Mouse (Mus musculus): ENCODE data around the gene Nckap5l.
A peak's percentile ranks its signal among the peaks of the same experiment; 100 is the strongest.
"Not testable (repeated sequence)": the region's sequence is repeated elsewhere in the genome, so short reads cannot be mapped to it uniquely, and the experiment has no call there.

The Nckap5l gene

DNA sequence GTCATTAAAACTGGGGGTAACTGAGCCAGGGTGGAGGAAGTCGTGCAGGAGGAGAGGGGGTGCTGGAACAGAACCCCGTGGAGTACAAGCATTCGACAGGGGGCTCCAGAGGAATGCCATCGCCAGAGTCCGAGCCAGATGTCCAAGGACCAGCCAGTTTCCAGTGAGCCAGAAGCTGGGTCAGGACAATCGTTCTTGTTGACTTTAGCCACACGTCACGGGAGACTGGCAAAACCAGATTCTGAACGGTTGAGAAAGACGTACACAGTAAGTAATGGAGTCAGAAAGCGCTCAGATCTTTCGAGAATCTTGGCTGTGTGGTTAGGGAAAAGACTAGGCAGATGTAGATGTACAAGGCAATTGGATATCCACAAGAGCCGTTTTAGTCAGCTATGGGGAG lies 5.6 kb upstream of the Nckap5l start:
- no peak for DNase-seq

DNA sequence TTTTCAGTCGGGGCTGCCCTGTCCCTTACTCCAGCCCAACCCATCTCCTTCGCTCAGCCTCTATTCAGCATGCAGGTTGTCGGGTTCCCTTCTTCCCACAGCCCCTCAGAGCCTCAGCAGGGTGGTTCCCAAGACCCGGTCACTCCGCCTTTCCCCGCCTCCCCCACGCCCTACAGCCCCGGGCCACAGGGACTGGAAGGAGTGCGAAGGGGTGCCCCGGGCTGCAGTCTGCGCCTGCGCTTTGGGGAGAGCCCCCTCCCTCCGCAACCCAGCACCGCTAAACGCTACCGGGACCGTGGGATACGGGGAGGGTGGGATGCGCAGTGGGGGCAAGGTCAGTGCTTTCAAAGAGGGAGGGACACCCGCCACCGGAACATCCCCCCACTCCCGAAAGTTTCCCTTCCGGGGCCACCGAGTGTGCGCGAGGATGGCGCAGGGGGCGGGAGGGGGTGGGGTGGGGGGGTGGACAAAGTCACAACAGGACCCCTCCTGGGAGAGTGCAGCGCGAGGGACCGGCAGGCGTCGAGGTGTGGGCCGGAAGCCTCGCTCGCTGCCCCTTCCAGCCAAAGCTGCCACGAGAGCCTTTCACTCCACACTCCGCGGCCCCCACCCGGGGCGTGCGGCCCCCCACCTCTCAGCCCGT lies 464 bp downstream of the Nckap5l start:
- peak; percentile 81 for DNase-seq

DNA sequence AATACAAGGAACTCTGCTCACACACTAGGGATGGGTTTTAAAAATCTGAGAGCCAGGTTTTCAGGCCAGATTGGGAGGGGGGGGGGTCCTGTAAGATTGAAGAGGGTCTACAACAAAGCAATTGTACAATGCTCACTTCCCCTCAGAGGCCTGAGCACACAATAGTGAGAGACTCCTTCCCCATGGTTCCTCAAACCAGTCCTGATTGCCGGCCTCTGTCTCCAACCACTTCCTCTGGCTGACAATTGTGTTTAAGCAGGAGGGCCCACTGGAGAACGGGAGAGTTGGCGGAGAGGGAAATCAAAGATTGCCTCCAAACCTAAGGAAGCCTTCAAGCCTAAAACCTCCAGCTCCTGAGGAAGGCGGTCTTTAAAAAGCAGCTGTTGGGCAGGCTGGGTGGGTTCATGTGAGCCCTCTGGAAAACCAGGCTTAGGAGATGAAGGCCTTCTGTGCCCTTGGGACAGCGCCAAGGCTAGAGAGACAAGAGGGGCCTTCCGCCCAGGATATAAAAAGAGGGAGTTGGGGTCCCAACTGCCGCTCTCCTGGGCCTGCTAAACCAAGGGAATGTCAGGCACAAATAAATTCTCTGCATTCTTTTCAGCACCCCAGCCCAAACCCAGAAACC lies 1.1 kb downstream of the Nckap5l start:
- no peak for DNase-seq

DNA sequence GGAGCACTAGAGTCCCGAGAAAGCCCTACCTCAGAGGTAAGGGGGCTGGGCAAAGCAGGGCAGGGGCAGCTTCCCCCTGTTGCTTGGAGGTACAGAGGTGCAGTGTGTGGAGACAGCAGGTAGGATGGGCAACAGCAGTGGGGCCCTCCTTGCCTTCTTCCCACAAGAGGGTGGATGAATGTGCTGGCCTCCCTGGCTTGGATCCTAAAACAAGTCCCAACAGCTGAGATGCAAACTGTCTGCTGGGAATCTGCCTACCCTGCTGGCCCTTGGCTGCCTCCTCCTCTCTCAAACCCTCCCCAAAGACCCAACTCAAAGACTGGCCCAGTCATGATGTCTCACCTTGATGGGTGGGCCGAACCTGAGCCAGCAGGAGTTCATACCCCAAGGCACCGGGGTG lies 2.1 kb downstream of the Nckap5l start:
- no peak for DNase-seq

DNA sequence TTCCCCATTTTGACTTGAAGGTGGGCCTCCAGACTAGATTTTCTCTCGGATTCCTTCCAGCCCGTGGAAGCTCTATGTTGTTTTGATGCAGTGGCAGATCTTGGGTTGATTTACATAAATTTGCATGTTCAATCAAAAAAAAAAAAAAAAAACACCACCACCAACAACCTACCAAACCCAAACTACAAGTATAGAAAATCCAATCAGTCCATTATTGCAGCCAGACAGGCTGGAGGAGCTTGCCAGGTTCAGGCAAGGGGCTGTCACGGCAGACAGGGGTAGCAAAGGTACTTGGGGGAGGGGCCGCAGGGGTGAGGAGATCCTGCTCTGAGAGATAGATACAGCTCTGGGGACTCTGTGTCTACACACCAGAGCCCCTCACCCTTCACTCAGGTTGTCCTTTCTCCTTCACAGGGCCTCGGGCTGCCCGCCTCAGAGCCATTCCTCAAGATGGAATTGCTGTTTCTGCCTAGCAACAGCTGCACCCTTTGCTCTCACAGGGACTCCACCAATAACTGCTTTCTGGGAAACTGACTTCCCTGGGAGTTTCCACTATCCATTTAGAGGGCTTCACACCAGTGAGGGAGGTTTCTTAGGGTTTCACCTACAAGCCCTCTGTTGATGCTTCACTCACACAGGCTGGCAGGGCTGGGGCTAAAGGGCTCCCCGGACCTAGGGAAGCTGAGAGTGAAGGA lies 2.8 kb downstream of the Nckap5l start:
- no peak for DNase-seq

DNA sequence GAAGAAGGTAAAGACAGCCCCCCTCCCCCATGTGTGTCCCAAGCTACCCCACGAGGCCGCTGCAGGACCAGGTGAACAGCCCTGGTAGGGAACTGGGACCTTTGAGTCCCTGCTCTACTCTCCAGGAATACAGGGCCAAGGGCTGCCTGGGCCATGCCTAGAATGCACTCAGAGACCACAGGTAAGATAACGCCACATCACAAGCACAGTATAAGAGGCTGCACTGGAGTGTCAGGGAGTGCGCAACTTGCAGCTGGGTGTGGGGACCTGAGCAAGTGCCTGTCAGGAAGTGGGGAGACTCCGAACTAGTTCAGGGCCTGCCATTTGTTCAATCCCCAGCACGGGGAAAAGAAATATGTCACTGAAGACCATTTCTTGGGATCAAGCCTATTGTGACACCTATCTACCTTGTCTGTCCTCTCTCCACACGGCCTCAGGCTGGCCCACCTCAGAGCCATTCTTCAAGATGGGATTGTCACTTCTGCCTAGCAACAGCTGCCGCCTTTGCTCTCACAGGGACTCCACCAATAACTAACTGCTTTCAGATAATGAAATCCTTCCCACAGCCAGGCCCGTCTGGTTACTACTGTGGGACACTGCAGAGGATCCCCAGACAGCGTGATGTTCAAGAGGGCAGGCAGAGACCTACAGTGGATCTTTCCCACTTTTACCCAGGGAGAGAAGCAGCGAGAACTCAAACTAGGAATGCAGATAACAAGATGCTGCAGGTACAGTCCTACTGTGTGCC lies 4.2 kb downstream of the Nckap5l start:
- no peak for DNase-seq

DNA sequence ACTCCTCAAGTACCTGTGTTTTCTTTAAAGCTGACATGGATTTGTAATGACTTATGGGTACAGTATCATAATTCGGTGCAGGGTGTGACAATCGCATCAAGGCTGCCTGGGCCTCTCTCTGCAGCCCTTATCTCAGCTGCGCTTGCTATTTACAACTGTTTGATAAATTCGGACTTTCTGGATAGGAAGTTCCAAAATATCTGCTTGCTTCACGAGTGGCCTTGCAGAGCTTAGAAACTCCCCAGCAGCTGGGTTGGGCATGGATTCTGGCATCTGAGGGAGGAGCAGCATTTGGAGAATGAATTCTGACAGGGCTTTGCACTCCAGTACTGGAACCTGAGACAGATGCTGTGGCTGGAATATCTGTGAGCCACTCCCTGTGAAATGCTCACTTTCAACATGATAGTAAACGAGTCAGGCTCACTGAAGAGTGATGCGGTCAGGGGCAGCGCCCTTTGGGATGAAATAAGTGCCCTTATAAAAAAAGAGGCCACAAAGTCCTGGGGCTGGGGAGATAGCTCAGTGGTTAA lies 7.7 kb downstream of the Nckap5l start:
- DNase-seq: no peak

DNA sequence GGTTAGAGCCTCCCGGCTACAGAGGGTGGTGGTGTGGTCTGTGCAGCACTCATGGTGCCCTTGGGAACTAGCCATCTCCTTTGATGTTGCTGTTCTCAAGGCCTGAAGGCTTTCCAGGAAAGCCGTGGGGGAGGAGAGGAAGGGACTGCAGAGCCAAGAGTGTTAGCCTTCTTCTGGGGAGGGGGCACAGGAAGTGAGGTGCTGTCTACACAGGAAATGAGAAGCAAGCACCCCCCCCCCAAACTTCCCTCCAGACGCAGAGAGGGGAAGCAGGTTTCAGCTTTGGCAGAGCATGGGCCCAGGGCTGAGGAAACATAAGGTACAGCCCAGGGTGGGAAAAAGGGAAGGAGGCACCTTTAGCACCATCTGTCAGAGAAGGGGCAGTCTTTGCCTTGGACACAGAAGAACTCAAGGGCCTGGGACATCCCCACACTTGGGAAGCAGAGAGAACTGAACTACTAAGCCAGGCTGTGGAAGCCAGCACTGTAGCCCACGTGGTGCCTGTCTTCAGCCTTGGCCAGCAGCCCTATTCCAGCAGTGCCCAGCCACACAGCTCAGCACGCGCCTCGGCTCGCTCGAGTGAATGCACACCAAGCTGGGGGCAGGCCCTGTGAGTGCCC lies 8.3 kb downstream of the Nckap5l start:
- DNase-seq: no peak

DNA sequence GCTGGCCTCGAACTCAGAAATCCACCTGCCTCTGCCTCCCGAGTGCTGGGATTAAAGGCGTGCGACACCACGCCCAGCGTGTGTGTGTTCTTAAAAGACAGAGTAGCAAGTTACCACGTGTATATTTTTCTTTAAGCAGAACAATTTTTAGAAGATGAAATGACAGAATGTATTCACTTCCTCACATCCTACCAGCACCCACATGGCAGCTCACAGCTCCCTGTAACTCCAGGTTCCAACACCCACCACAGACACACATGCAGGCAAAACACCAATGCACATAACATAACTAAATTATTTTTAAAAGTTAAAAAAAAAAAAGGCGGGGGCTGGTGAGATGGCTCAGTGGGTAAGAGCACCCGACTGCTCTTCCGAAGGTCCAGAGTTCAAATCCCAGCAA lies 11.4 kb downstream of the Nckap5l start:
- not testable (repeated sequence) for DNase-seq

DNA sequence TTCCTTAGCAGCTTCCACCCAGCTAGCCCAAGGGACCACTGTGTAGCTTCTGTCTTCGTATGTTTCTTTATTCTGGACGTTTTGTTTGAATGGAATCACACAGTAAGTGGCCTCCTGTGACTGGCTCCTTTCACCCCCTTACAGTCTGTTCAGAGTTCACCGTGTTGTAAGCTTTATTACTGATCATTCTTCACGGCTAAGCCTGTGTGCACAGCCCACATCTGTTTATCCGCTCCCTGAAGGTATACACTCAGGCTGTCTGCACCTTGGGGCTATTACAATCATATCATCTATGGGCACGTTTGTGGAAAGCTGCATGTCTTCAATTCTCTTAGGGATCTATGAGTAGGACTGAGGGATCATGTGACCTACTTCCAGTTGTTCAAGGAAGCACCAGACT lies 12.0 kb downstream of the Nckap5l start:
- DNase-seq: no peak

DNA sequence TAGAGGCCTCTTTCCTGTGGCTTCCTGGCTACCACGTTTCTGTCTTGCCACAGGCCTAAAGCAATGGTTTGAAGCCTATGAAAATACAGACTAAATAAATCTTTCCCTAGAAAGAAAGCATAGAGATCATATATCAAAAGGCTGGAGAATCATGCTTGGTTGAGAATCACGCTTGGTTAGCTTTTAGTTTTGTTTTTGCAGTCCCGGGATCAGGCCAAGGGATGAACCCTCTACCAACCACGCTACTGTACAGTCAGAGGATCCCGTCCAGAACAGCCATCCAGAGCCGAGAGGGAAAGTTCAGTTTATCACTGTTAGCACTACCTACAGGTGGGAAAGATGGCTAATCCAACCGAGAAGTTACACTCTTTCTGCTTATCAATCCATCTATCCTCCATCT lies 15.2 kb downstream of the Nckap5l start:
- DNase-seq: no peak

DNA sequence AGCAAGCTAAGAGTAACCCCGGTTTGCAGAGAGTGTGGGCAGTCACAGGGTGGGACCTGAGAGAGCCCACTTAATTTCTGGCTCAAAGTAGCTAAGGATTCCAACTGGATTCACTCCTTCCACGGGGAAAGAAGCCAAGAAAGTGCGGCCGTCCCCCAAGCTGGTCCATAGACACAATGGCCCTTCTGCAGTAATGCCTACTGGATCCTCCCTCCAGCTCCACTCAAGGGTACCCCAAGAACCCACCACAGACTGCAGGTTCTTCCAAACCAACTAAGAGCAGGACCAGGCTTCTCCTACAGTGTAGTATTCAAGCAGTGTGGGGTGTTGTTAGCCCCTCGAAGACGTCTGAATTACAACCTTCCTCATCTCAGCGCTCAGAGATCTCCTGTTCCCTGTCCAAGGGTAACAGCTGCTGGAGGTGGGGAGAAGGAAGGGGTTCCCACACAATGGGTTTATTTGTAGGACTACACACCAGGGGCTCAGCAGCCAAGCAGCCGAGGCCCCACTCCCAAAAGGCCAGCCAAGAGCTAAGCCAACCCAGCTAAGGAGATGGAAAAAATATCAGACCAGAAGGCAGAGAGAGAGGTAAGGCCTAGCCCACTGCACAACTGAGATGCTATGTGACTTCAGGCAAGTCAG lies 16.6 kb downstream of the Nckap5l start:
- no peak for DNase-seq

DNA sequence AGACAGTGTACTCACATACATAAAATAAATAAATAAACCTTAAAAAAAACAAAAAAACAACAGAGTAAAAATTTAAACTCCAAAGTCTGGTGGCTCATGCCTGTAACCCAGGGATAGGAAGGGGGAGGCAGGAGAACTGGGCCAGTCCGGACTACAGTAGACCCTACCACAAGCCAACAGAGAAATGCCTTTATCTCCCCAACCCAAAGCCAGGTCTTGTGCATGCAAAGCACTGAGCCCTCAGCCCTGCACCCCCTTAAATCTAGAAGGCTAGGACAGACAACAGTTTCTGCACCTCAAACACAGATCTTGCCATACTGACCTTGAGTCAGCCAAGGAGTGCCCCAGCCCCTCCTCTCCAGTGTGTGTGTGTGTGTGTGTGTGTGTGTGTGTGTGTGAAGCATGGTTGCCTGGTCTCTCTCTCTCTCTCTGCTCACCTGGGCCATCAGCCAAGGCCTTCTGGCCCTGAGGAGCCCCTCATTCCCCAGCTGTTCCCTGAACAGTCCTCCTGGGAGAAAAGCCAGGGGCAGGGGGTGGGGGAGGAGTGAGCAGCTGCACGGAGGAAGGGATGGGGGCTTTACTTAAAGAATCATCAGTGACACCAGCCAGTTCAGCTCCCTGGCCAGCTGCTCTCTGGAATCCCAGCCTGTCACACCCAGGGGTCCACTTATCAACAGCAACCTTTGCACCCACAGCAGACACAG lies 17.3 kb downstream of the Nckap5l start:
- DNase-seq: peak; percentile 40

DNA sequence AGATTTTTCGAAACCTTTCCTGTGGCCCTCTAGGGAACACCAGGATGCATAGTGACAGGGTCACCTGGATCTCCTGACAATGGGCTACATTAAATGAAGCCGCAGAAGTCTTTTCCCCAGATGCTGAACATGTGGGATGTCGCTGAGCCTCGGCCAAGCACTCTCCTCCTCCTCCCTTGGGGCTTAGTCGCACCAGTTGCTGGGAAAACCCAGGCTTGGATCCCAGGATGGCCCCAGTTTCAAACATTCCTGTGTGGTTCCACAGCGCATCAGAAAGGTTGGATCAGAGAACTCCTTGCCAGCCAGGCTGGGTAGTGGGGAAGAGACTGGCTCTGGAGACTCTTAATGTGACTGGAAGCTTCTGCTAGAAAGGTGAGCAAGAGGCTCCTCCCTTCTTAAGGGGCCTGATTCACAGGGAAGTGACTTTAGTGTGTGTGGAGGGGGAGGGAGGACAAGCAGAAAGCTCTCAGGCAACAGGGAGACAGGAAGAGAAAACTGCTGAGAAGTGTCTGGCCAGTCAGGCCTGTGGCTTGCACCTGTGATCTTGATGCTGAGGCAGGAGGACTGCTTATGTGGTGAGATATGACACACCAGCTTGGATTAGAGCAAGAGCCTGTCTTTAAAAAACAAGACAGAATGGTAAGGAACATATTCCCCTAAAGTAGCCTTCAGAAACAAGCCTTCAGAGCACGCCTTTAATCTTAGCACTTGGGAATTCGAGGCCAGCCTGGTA lies 18.4 kb downstream of the Nckap5l start:
- no peak for DNase-seq

DNA sequence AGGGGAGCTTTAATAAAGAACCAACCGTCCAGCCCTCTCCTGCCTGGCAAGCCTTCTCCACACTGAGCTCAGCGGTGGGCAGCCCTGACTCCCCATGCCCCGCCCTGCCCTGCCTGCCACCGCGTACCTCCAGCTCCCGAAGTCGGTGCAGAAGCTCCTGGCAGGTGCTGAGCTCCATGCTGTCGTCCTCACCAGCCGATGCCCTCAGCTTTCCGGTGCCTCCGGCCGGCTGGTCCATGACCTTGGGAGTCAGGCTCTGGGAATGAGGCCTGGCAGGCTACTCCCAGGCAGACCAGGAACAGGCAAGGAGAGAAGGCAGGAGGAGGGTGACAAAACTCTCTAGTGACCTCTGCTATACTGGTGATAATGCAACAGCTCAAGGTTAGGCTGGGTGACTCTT lies 23.6 kb downstream of the Nckap5l start:
- no peak for DNase-seq

DNA sequence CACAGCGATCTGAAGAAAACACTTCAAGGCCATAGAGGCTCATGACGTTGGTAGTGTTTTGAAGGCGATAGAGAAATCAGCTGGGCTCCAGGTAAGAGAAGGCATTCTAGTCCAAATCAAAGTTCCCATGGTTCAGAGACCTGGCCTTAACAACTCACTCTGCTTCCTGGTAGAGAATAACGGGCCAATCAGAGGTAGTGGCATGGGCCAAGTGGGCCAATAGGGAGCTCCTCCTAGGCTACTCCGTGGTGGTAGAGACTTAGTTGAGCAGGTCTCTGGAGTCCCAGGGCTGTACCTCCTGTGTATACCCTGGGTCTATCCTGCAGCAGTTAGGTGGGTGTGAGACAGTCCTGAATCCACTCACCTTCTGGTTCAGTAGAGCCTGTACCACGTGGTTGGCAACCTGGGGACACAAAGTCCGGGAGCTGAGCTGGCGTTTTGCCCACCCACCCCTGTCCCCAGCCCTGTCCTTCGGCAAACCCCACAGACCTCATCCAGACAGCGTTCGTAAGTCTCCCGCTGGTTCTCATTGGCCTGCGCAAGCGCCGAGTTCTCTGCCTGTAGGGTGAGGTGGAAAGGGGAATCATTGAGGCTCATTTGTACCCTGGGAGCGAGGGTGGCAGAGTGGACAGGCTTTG lies 24.3 kb downstream of the Nckap5l start:
- DNase-seq: no peak

DNA sequence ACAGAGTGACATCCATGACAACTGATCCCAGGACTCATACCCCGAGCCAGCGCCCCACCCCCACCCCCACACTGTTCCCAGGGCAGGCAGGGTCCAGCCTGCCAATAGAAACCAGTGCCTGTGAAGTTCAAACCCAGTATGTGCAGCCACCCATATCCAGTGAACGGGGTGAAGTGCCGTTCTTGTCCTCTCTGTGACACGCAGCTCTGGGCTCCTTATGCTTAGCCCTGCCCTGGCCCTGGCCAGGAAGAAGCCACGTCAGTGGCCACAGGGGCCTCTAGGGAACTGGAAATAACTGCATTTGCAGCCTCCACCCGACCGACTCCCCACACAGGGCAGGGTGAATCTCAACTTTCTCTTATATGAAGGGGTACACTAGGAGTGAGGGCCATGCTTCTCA lies 25.6 kb downstream of the Nckap5l start:
- DNase-seq: no peak

DNA sequence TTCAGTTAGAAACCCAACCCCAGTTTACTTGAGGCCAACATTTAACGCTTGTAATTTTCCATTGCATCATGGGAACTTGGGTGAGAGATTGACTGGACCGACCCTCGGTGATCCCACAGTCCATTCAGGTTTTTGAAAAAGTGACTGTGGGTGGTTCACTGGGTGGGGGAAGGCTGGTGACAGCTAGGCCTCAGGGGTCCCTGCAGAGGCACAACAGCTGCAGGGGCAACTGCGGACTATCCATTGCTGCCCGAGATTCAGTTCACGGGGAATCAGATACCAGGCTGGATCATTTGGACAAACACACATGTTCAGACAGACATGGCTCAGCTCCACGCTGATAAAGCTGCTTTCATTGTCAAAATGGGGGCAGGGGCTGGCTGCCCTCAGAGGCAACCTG lies 26.0 kb downstream of the Nckap5l start:
- no peak for DNase-seq

DNA sequence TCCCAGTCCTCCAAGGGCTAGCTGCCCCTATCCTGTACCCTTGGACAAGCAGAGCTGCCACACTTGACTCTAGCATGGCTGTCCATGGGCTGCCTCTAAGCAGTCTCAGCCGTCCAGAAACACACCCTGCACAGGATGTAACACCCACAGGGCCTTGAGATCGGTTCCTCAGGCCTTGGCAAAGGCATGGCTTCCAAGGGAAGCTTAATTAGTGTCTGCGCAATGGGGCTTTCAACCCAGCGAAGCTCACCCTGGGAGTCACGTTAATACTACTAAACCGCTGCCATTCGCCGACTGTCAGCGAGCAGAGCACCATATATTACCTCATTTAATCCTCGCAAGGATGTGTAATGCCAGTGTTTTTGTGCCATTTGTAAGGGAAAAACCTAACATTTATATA lies 26.5 kb downstream of the Nckap5l start:
- DNase-seq: no peak

DNA sequence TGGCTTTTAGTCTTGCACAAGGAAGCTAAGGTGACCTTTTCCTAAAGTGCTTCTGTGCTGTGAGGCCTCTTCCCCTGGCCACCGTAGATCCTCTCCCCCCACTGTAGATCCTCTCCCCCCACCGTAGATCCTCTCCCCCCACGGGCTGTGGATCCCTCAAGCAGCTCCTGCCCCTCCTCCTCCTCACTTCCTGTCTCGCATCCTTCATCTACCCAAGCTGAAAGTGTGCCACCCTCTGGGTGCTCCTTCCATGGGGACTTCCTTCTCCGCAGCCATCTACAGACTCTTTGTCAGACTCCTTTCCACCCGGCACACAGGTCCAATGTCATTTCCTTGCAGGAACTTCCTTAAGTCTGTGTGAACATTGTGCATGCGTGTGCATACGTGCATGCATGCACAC lies 27.2 kb downstream of the Nckap5l start:
- DNase-seq: no peak

DNA sequence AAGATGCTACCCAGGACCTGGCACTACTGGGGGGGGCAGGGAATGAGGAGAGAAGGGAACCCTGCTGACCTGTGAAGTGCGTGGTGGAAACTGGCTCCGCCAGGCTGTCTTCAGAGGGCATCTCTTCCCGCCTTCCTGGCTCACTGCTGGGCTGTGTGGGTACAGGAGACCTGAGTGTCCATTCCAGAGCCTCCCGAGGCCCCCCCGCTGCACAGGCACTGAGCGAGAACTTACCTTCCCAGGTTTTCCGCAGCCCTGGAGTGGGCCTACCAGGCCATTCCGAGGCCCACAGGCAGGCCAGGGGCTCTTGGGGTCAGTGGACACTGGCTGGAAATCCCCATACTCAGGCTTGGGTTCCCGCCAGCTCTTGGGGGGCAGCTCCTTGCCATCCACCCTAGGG lies 33.7 kb downstream of the Nckap5l start:
- no peak for DNase-seq

All from embryo, embryonic 11 days (tissue).